Mouse (Mus musculus) intestine, postnatal 0 days (tissue): ENCODE measurements around the gene Zic4. TPM values are rescaled to one million over a fixed set of nuclear protein-coding genes. Genes with fewer than 3 reads are reported as not detected.

Experiments used
- ATAC-seq: fragments of 200-750 bp; cut with Nextera tagmentation; 2 replicates; pipeline ENCODE4 v1.8.0; 2017; ENCODE audit warnings: mild to moderate bottlenecking, moderate TSS enrichment, moderate library complexity
- H3K27ac ChIP-seq: fragments of 300-500 bp; sonication (generic); 2 replicates; pipeline ENCODE4 v1.5.1; 2014; ENCODE audit warnings: mild to moderate bottlenecking, low read depth, low read length, moderate library complexity
- H3K27me3 ChIP-seq: fragments of 300-500 bp; sonication (generic); replicated peaks from 2 replicates; pipeline ENCODE4 v1.6.1; 2014; ENCODE audit warnings: low read length, mixed read lengths; ENCODE audit not compliant: control insufficient read depth, insufficient read depth
- H3K36me3 ChIP-seq: fragments of 300-500 bp; sonication (generic); 2 replicates; pipeline ENCODE4 v1.6.1; 2014; ENCODE audit warnings: mild to moderate bottlenecking, moderate library complexity; ENCODE audit not compliant: control insufficient read depth, insufficient read depth
- H3K4me1 ChIP-seq: fragments of 300-500 bp; sonication (generic); replicated peaks from 2 replicates; pipeline ENCODE4 v1.6.1; 2014; ENCODE audit warnings: antibody characterized with exemption, low read length, mixed read lengths; ENCODE audit not compliant: control insufficient read depth, insufficient read depth
- H3K4me2 ChIP-seq: fragments of 300-500 bp; sonication (generic); replicated peaks from 2 replicates; pipeline ENCODE4 v1.6.1; 2014; ENCODE audit warnings: low read depth, mild to moderate bottlenecking, moderate library complexity
- H3K4me3 ChIP-seq: fragments of 300-500 bp; sonication (generic); 2 replicates; pipeline ENCODE4 v1.5.1; 2014; ENCODE audit warnings: low read depth, low read length
- H3K9ac ChIP-seq: fragments of 300-500 bp; sonication (generic); 2 replicates; pipeline ENCODE4 v1.6.1; 2014; ENCODE audit warnings: mild to moderate bottlenecking, low read depth, low read length
- H3K9me3 ChIP-seq: fragments of 300-500 bp; sonication (generic); 2 replicates; pipeline ENCODE4 v1.6.1; 2016; ENCODE audit warnings: mixed run types; ENCODE audit not compliant: control insufficient read depth
- CTCF ChIP-seq: sonication (generic); IDR thresholded peaks from 2 replicates; pipeline ENCODE4 v1.5.1; 2016; ENCODE audit warnings: low read depth, mild to moderate bottlenecking, control low read depth, antibody characterized with exemption, moderate library complexity
- WGBS: fragments of 180-500 bp; shearing (Covaris S2); extraction: QIAGEN DNeasy Blood & Tissue Kit; methylation state at CpG from one replicate; pipeline ENCODE4 v1.1.7; 2014; 5-methylcytosine and 5-hydroxymethylcytosine counted together
- polyA plus RNA-seq: library from polyadenylated mRNA; unstranded; fragments of >200 nt; fragmentation: Nextera tagmentation; extraction: Ambion mirVana; gene quantifications from 2 replicates; pipeline ENCODE4 v1.2.1, GENCODE M21; 2015

Zic4 gene
- polyA plus RNA-seq, 1 experiment from 2014 or later, result not detected

GRCm38 (mm10) chr9:91394211-91394646 is 32.0 kb downstream of the Zic4 start:
- ATAC-seq, result no peak
- 4% methylated on average over 14 of the region's 14 CpGs for WGBS

GRCm38 (mm10) chr9:91395066-91395772 is 33.0 kb downstream of the Zic4 start:
- ATAC-seq, result no peak
- WGBS, result 10% methylated on average over 14 of the region's 14 CpGs

More at GRCm38 (mm10) chr9:91394211-91394646, 32.0 kb downstream of the Zic4 start:
- Histone ChIP-seq H3K27ac (no peak overlapping the region), H3K4me3 (no peak overlapping the region), H3K4me2 (no peak overlapping the region), H3K27me3 (peaks cover 89% of the 10 kb centered on the region), H3K36me3 (no peaks in the 10 kb centered on the region), H3K9me3 (no peaks in the 10 kb centered on the region), H3K9ac (no peak overlapping the region), H3K4me1 (no peaks in the 10 kb centered on the region)
- no peak for TF ChIP-seq CTCF

GRCm38 (mm10) chr9:91399976-91400375 is 37.8 kb downstream of the Zic4 start:
- Histone ChIP-seq H3K27me3 (peaks cover 92% of the 10 kb centered on the region), H3K9ac (no peak overlapping the region), H3K36me3 (no peaks in the 10 kb centered on the region), H3K9me3 (no peaks in the 10 kb centered on the region), H3K4me2 (no peak overlapping the region), H3K4me1 (no peaks in the 10 kb centered on the region), H3K4me3 (no peak overlapping the region), H3K27ac (no peak overlapping the region)
- ATAC-seq, result no peak
- 21% methylated on average over 7 of the region's 7 CpGs for WGBS
- no peak for TF ChIP-seq CTCF

More at GRCm38 (mm10) chr9:91395066-91395772, 33.0 kb downstream of the Zic4 start:
- Histone ChIP-seq H3K27me3 (peaks cover 89% of the 10 kb centered on the region), H3K4me3 (no peak overlapping the region), H3K9ac (no peak overlapping the region), H3K36me3 (no peaks in the 10 kb centered on the region), H3K4me2 (no peak overlapping the region), H3K9me3 (no peaks in the 10 kb centered on the region), H3K27ac (no peak overlapping the region), H3K4me1 (no peaks in the 10 kb centered on the region)
- TF ChIP-seq CTCF, result no peak

- no peak for ATAC-seq
- H3K27me3 ChIP-seq, result peaks cover 92% of the 10 kb centered on the region
- 12% methylated on average over 8 of the region's 8 CpGs for WGBS
- no peak overlapping the region for H3K9ac ChIP-seq
- no peak overlapping the region for H3K4me2 ChIP-seq
- no peaks in the 10 kb centered on the region for H3K9me3 ChIP-seq
- no peaks in the 10 kb centered on the region for H3K36me3 ChIP-seq
- no peak overlapping the region for H3K4me3 ChIP-seq
- no peak overlapping the region for H3K27ac ChIP-seq
- no peaks in the 10 kb centered on the region for H3K4me1 ChIP-seq
- no peak for TF ChIP-seq CTCF
These were observed 38.4 kb downstream of the Zic4 start for GRCm38 (mm10) chr9:91400482-91401093.

- Histone ChIP-seq H3K9ac (no peak overlapping the region), H3K9me3 (no peaks in the 10 kb centered on the region), H3K4me2 (no peak overlapping the region), H3K27me3 (peaks cover 92% of the 10 kb centered on the region), H3K27ac (no peak overlapping the region), H3K4me1 (no peaks in the 10 kb centered on the region), H3K36me3 (no peaks in the 10 kb centered on the region), H3K4me3 (no peak overlapping the region)
- 2% methylated on average over 10 of the region's 10 CpGs for WGBS
- ATAC-seq, result no peak
- TF ChIP-seq CTCF, result no peak
These were observed 39.3 kb downstream of the Zic4 start for GRCm38 (mm10) chr9:91401471-91401870.

- Histone ChIP-seq H3K36me3 (no peaks in the 10 kb centered on the region), H3K4me2 (no peak overlapping the region), H3K4me3 (no peak overlapping the region), H3K9me3 (no peaks in the 10 kb centered on the region), H3K9ac (no peak overlapping the region), H3K27me3 (peaks cover 87% of the 10 kb centered on the region), H3K27ac (no peak overlapping the region), H3K4me1 (no peaks in the 10 kb centered on the region)
- WGBS, result 4% methylated on average over 13 of the region's 13 CpGs
- no peak for ATAC-seq
- TF ChIP-seq CTCF, result no peak
These were observed 42.0 kb downstream of the Zic4 start for GRCm38 (mm10) chr9:91404229-91404628.
